Mouse (Mus musculus) stomach, postnatal 0 days (tissue): ENCODE measurements at regions not wholly inside any gene's neighbourhood (a gene's known extent, or its start where the extent isn't known, plus 50 kb on each side); places are given as distances from the start of the nearest gene placed in this dataset.

Experiments used
- CTCF ChIP-seq: IDR thresholded peaks from 2 replicates; pipeline ENCODE4 v1.5.1; 2016; ENCODE audit warnings: antibody characterized with exemption, low read depth, mild to moderate bottlenecking, moderate library complexity
- EP300 ChIP-seq: optimal IDR thresholded peaks from 2 replicates; pipeline ENCODE3; 2016; ENCODE audit warnings: antibody characterized with exemption

DNA sequence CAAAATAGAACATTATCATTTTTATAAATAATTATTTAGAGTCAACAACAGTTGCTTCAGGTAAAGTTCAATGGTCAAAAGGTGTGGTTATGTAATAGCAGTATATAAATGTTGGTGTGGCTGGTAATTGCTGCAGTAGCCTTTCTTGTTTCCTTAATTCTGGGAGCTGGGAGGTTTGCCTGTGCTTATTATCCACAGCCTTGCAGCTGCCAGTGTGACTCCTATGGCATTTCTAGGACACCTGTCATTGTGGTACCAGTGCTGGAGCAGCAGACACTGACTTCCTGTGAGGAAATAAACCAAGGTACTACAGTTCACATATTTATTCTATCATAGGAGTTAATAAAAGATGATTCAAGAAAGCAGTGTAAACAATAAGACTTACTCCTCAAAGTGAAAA is 65.6 kb downstream of the P2ry1 start:
- TF ChIP-seq CTCF = no peak
- no peak for TF ChIP-seq EP300
